Mouse (Mus musculus) heart, adult 2 months (tissue): ENCODE data around the gene Mrpl53.

Source experiments
- CTCF ChIP-seq: fragments of 200-600 bp; IDR thresholded peaks from 2 replicates; pipeline ENCODE4 v1.8.1; 2022; ENCODE audit warnings: antibody characterized with exemption, mild to moderate bottlenecking, moderate library complexity
- POLR2A ChIP-seq: fragments of 200-500 bp; IDR thresholded peaks from 2 replicates; pipeline ENCODE4 v1.6.1; 2011; ENCODE audit warnings: mild to moderate bottlenecking, low read depth, low read length, control low read depth; ENCODE audit not compliant: insufficient read depth

DNA sequence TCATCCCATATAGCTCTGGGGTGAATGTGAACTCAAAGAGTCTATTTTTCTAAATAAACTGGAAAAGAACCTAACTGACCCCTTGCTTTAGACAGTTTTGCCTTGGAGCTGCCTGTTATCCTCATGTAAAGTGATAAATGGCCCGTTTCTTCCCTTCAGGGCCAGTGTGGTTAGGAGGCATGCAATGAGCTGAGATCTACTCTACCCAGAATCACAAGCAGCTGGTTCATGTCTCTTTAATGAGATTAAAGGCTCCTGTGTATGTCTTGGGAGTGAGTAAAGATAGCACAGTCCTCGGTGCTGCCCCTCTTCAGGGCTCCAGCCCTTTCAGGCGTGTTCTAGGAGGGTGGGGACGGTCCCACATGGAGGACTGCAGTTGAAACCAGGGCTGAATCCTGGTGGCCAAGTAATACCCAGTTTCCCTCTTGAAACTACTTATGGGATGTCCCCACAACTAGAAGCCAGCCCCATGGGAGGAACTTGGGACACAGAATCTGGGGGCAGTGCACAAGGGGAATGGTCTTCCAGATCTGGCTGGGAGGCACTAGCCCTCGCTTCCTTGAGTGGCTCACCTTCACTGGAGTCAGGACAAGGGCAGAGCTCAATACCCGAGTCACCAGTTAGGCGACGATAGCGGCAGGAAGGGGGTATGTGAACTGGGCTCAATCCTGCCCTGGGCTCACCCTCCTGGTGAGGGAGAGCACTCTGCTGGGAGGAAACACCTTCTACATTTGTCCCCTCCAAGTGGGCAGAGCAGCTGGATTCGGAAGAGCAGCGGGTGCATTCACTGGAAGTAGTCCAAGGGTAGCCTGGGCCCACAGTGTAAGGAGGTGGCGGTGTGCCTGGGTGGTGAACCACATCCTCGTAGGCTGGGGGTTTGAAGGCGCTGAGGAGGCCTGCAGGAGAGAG, 10.2 kb downstream of the Mrpl53 start:
- TF ChIP-seq CTCF (no peak), POLR2A (no peak)
